Mouse (Mus musculus) thymus, postnatal 4 days (tissue): ENCODE results near the gene Pcolce2.

ENCODE experiments used
- DNase-seq: peaks from one replicate; pipeline ENCODE4 v3.0.0; 2021

Gene Pcolce2

GRCm38 (mm10) chr9:95736238-95736637 is 98.8 kb downstream of the Pcolce2 start:
- DNase-seq: no peak

- DNase-seq: no peak
Observed at GRCm38 (mm10) chr9:95744845-95745613, 107.6 kb downstream of the Pcolce2 start.

GRCm38 (mm10) chr9:95747298-95747697 is 109.9 kb downstream of the Pcolce2 start:
- no peak for DNase-seq
